Mouse (Mus musculus) G1E (cell line): ENCODE results near the gene Klf17.

Experiments used
- CTCF ChIP-seq: IDR thresholded peaks from 2 replicates; pipeline ENCODE4 v1.5.1; 2012; ENCODE audit warnings: low read depth, low read length, inconsistent platforms, mixed read lengths
- GATA1 ChIP-seq: IDR thresholded peaks from 2 replicates; pipeline ENCODE4 v1.6.1; 2012; ENCODE audit warnings: borderline replicate concordance, low read length, inconsistent platforms, mixed read lengths

GRCm38 (mm10) chr4:117760151-117760550 lies 5.3 kb downstream of the Klf17 start:
- TF ChIP-seq CTCF = no peak
- TF ChIP-seq GATA1 = no peak
